In the genomic region with DNA sequence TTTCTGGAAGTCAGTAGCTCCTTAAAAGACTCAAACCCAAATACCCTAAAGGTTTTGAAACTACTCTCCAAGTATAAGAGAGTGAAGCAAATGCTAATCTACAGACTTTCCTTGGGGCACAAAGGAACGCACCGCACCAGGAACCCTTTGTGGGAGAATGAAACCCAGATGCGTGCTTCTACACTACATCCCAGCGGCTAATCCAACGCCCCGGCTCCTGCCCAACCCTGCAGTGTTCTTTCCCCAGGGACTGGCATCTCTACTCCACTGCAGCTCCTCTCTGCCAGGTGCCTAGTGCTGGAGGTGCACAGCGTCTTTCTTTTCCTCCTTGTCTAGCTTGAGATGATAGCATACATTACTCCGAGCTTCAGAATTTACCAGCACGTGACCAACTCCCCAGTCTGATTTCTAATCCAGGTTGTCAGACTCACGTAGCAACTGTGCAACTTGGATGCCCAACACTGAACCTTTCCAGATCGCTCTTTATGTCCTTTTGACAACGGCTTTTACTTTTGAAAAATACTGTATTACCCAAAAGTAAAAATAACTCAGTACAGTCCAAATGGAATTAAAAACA, we compare ENCODE assay signal across 15 mouse cellular contexts.
DNase-seq lines count a peak whose midpoint lies in the region; ATAC-seq lines count a peak whose summit lies in the region.
"Had no signal": no experiment of that assay in that cellular context is flagged by ENCODE, and none has a peak within 500 bp of the region (broad histone marks: within the 10 kb centered on the region; RNA-seq: fewer than 3 reads in every experiment).

No protein-coding gene starts in this region.

- H3K4me2 ChIP-seq in heart, embryonic 15.5 days, result no peak overlapping the region
- H3K4me2 ChIP-seq in midbrain, embryonic 14.5 days (ENCODE audit: low read length), result no peak overlapping the region
- no peak overlapping the region for H3K4me2 ChIP-seq in midbrain, embryonic 11.5 days
- H3K4me2 ChIP-seq in embryonic facial prominence, embryonic 13.5 days, result peak overlapping the region; percentile 11
- no peak overlapping the region for H3K4me2 ChIP-seq in hindbrain, embryonic 14.5 days (replicated peaks)
- H3K4me2 ChIP-seq: forebrain, embryonic 13.5 days; liver, embryonic 12.5 days; lung, embryonic 14.5 days; midbrain, embryonic 15.5 days had no signal

- no peaks in the 10 kb centered on the region for H3K9me3 ChIP-seq in heart, embryonic 15.5 days (replicated peaks)
- H3K9me3 ChIP-seq in midbrain, embryonic 14.5 days (ENCODE audit: control insufficient read depth, low read length), result no peaks in the 10 kb centered on the region
- no peaks in the 10 kb centered on the region for H3K9me3 ChIP-seq in midbrain, embryonic 11.5 days (ENCODE audit: control insufficient read depth, low read length)
- no peaks in the 10 kb centered on the region for H3K9me3 ChIP-seq in embryonic facial prominence, embryonic 13.5 days
- no peaks in the 10 kb centered on the region for H3K9me3 ChIP-seq in hindbrain, embryonic 14.5 days (ENCODE audit: control insufficient read depth, low read length)
- H3K9me3 ChIP-seq: forebrain, embryonic 13.5 days; liver, embryonic 12.5 days; midbrain, embryonic 15.5 days had no signal

- 79% methylated on average over 12 of the region's 12 CpGs for WGBS in heart, embryonic 15.5 days
- 62% methylated on average over 12 of the region's 12 CpGs for WGBS in midbrain, embryonic 14.5 days
- 68% methylated on average over 12 of the region's 12 CpGs for WGBS in midbrain, embryonic 11.5 days
- WGBS in embryonic facial prominence, embryonic 13.5 days, result 38% methylated on average over 12 of the region's 12 CpGs
- WGBS in hindbrain, embryonic 14.5 days, result 74% methylated on average over 12 of the region's 12 CpGs

- intact Hi-C loops in heart, postnatal 25 days (cut with DNase I), result no loop called here

- no peak for DNase-seq in heart, postnatal 25 days (ENCODE audit: low spot score)
- DNase-seq in midbrain, embryonic 14.5 days, result peak; percentile 38
- DNase-seq in midbrain, embryonic 11.5 days (ENCODE audit: low spot score, missing footprints), result no peak
- no peak for DNase-seq in spleen, postnatal 10 days (ENCODE audit: low spot score in 2 of 2)
- no peak for DNase-seq in hindbrain, embryonic 14.5 days (ENCODE audit: low spot score)
- DNase-seq: adrenal gland, adult 2 months; lung, embryonic 14.5 days; thymus, adult 2 months had no signal

- no peaks in the 10 kb centered on the region for H3K27me3 ChIP-seq in heart, embryonic 15.5 days
- no peaks in the 10 kb centered on the region for H3K27me3 ChIP-seq in midbrain, embryonic 14.5 days (ENCODE audit: control insufficient read depth, insufficient read depth, low read length)
- H3K27me3 ChIP-seq in midbrain, embryonic 11.5 days (ENCODE audit: control insufficient read depth, insufficient read depth, low read length), result no peaks in the 10 kb centered on the region
- no peaks in the 10 kb centered on the region for H3K27me3 ChIP-seq in embryonic facial prominence, embryonic 13.5 days
- H3K27me3 ChIP-seq in hindbrain, embryonic 14.5 days (ENCODE audit: control insufficient read depth, insufficient read depth, low read length), result no peaks in the 10 kb centered on the region
- H3K27me3 ChIP-seq: forebrain, embryonic 13.5 days; liver, embryonic 12.5 days; midbrain, embryonic 15.5 days had no signal

- H3K36me3 ChIP-seq in heart, embryonic 15.5 days, result no peaks in the 10 kb centered on the region
- 0 out of 2 replicates have a peak, but pooled peaks cover 1% of the 10 kb centered on the region for H3K36me3 ChIP-seq in midbrain, embryonic 14.5 days (ENCODE audit: control insufficient read depth, insufficient read depth, low read length)
- no peaks in the 10 kb centered on the region for H3K36me3 ChIP-seq in midbrain, embryonic 11.5 days (ENCODE audit: control insufficient read depth, insufficient read depth, low read length)
- no peaks in the 10 kb centered on the region; the same call in 1 of the 2 replicates for H3K36me3 ChIP-seq in embryonic facial prominence, embryonic 13.5 days
- H3K36me3 ChIP-seq in hindbrain, embryonic 14.5 days (replicated peaks; ENCODE audit: control insufficient read depth, insufficient read depth), result peaks cover 8% of the 10 kb centered on the region; the same call in 1 of the 2 replicates
- H3K36me3 ChIP-seq: midbrain, embryonic 15.5 days had no signal

- no peak overlapping the region for H3K9ac ChIP-seq in heart, embryonic 15.5 days
- H3K9ac ChIP-seq in midbrain, embryonic 14.5 days (replicated peaks; ENCODE audit: low read length), result no peak overlapping the region
- H3K9ac ChIP-seq in midbrain, embryonic 11.5 days (ENCODE audit: low read length), result no peak overlapping the region
- no peak overlapping the region for H3K9ac ChIP-seq in embryonic facial prominence, embryonic 13.5 days
- no peak overlapping the region for H3K9ac ChIP-seq in hindbrain, embryonic 14.5 days
- H3K9ac ChIP-seq: forebrain, embryonic 13.5 days; liver, embryonic 12.5 days; lung, embryonic 14.5 days; midbrain, embryonic 15.5 days had no signal

- H3K4me3 ChIP-seq in heart, embryonic 15.5 days, result no peak overlapping the region
- H3K4me3 ChIP-seq in midbrain, embryonic 14.5 days (replicated peaks; ENCODE audit: low read depth, low read length), result no peak overlapping the region
- H3K4me3 ChIP-seq in midbrain, embryonic 11.5 days (ENCODE audit: low read depth, low read length), result no peak overlapping the region
- no peak overlapping the region for H3K4me3 ChIP-seq in embryonic facial prominence, embryonic 13.5 days
- H3K4me3 ChIP-seq in hindbrain, embryonic 14.5 days (replicated peaks; ENCODE audit: low read length), result no peak overlapping the region
- H3K4me3 ChIP-seq: forebrain, embryonic 13.5 days; liver, embryonic 12.5 days; midbrain, embryonic 15.5 days had no signal

- ATAC-seq in heart, embryonic 15.5 days (replicated peaks; ENCODE audit: insufficient number of reproducible peaks, insufficient read depth, low FRiP score, low read depth), result no peak
- ATAC-seq in midbrain, embryonic 14.5 days (ENCODE audit: low FRiP score, low TSS enrichment), result no peak
- no peak for ATAC-seq in midbrain, embryonic 11.5 days (ENCODE audit: low FRiP score)
- no peak for ATAC-seq in embryonic facial prominence, embryonic 13.5 days (ENCODE audit: insufficient number of reproducible peaks, insufficient read depth, low FRiP score, low TSS enrichment, low read depth)
- ATAC-seq in hindbrain, embryonic 14.5 days (ENCODE audit: low FRiP score), result no peak
- ATAC-seq: forebrain, embryonic 13.5 days; inflammation-experienced regulatory T-cells, adult 6 months; liver, embryonic 12.5 days; midbrain, embryonic 15.5 days had no signal

- H3K4me1 ChIP-seq in heart, embryonic 15.5 days (replicated peaks), result peaks cover 29% of the 10 kb centered on the region
- no peaks in the 10 kb centered on the region for H3K4me1 ChIP-seq in midbrain, embryonic 14.5 days (ENCODE audit: control insufficient read depth, insufficient read depth, low read length)
- no peaks in the 10 kb centered on the region for H3K4me1 ChIP-seq in midbrain, embryonic 11.5 days (ENCODE audit: control insufficient read depth, insufficient read depth, low read length)
- H3K4me1 ChIP-seq in embryonic facial prominence, embryonic 13.5 days, result peaks cover 23% of the 10 kb centered on the region
- no peaks in the 10 kb centered on the region for H3K4me1 ChIP-seq in hindbrain, embryonic 14.5 days (replicated peaks; ENCODE audit: control insufficient read depth, insufficient read depth, low read length)
- H3K4me1 ChIP-seq: forebrain, embryonic 13.5 days; liver, embryonic 12.5 days had no signal

- H3K27ac ChIP-seq in heart, embryonic 15.5 days, result peak overlapping the region; percentile 25; the same call in 1 of the 2 replicates
- H3K27ac ChIP-seq in midbrain, embryonic 14.5 days (replicated peaks; ENCODE audit: low read depth, low read length), result no peak overlapping the region
- no peak overlapping the region for H3K27ac ChIP-seq in midbrain, embryonic 11.5 days (ENCODE audit: low read depth, low read length)
- H3K27ac ChIP-seq in embryonic facial prominence, embryonic 13.5 days, result peak overlapping the region; percentile 68
- no peak overlapping the region for H3K27ac ChIP-seq in hindbrain, embryonic 14.5 days
- H3K27ac ChIP-seq: forebrain, embryonic 13.5 days; liver, embryonic 12.5 days; macrophage; midbrain, embryonic 15.5 days had no signal

Comparison
In these comparisons a context has a peak if more than half of its experiments do, and no peak if none do; other contexts are left out.
1. H3K27ac ChIP-seq: peak in heart, embryonic 15.5 days (single experiment) and embryonic facial prominence, embryonic 13.5 days (single experiment); none in midbrain, embryonic 14.5 days (single experiment), midbrain, embryonic 11.5 days (single experiment) and hindbrain, embryonic 14.5 days (single experiment).